Mouse (Mus musculus): ENCODE measurements around the gene Rgl2.

GRCm38 (mm10) chr17:33938783-33939182, 9.4 kb downstream of the Rgl2 start:
- no peak for TF ChIP-seq HCFC1 (IDR thresholded peaks at IDR 0.05; ENCODE audit: borderline replicate concordance, insufficient read depth, low read length)
- no peak for TF ChIP-seq CHD2 (IDR thresholded peaks at IDR 0.05; ENCODE audit: low read depth, low read length)
- no peak for TF ChIP-seq MAFK (IDR thresholded peaks at IDR 0.05; ENCODE audit: insufficient read depth, low read depth, low read length)
- no peak for TF ChIP-seq ZC3H11A (IDR thresholded peaks at IDR 0.05; ENCODE audit: borderline replicate concordance, low read depth, low read length)
- TF ChIP-seq ZNF384 (IDR thresholded peaks at IDR 0.05; ENCODE audit: low read depth, low read length): no peak
